ENCODE assay signal across 8 mouse cellular contexts in the genomic region with DNA sequence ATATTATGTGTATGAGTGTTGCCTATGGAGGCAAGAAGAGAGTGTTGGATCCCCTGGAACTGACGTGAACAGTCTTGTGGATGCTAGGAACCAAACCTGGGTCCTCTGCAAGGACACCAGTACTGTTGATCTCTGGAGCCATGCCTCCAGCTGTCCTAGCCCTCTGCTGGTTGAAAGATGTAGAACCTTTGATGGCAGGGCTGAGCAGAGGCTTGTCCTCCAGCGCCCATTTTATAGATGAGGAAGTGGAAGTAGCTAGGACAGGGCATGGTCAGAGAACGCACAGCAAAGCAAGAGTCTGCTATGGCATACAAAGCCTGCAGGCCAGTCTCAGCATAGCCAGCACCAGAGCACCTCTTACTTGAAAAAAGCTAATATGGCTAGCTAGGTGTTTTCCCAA. TPM values are rescaled to one million over a fixed set of nuclear protein-coding genes. Genes with fewer than 3 reads are reported as not detected.
A peak's percentile ranks its signal among the peaks of the same experiment; 100 is the strongest.
DNase-seq lines count a peak whose midpoint lies in the region; ATAC-seq and TF ChIP-seq lines count a peak whose summit lies in the region.

No protein-coding gene starts in this region.

- peak overlapping the region; percentile 97 for H3K27ac ChIP-seq in gastrocnemius, adult 2 months
- H3K27ac ChIP-seq in embryonic facial prominence, embryonic 11.5 days (replicated peaks; ENCODE audit: low read depth, low read length), result no peak overlapping the region

- no peak overlapping the region for H3K9ac ChIP-seq in embryonic facial prominence, embryonic 11.5 days (replicated peaks; ENCODE audit: low read length)

- H3K4me1 ChIP-seq in embryonic facial prominence, embryonic 11.5 days (ENCODE audit: control insufficient read depth, insufficient read depth, low read length), result no peaks in the 10 kb centered on the region

- no peaks in the 10 kb centered on the region for H3K9me3 ChIP-seq in embryonic facial prominence, embryonic 11.5 days (replicated peaks; ENCODE audit: control insufficient read depth, low read length)

- no peak overlapping the region for H3K4me2 ChIP-seq in embryonic facial prominence, embryonic 11.5 days (ENCODE audit: low read depth, low read length)

- H3K36me3 ChIP-seq in embryonic facial prominence, embryonic 11.5 days (replicated peaks; ENCODE audit: control insufficient read depth, insufficient read depth, low read depth, low read length), result no peaks in the 10 kb centered on the region

- intact Hi-C loops in gastrocnemius, adult 2 months (cut with DNase I), result no loop called here

- ATAC-seq in embryonic facial prominence, embryonic 11.5 days (replicated peaks; ENCODE audit: insufficient number of reproducible peaks, low FRiP score, low TSS enrichment, low read depth), result no peak

- H3K4me3 ChIP-seq in gastrocnemius, adult 2 months, result no peak overlapping the region
- H3K4me3 ChIP-seq in embryonic facial prominence, embryonic 11.5 days (ENCODE audit: low read depth, low read length), result no peak overlapping the region

- WGBS in embryonic facial prominence, embryonic 11.5 days, result 73% methylated on average over 3 of the region's 3 CpGs

- DNase-seq in gastrocnemius, adult 2 months, result no peak
- DNase-seq in gastrocnemius, postnatal 10 days, result no peak
- peak; percentile 43 to 72 for DNase-seq in CD8-positive naive resting alpha-beta T cell, adult 2 months (ENCODE audit: low read depth in 2 of 2, low spot score in 2 of 2)
- DNase-seq in embryonic facial prominence, embryonic 11.5 days (ENCODE audit: low spot score), result peak; percentile 10
- DNase-seq in lung, postnatal 36 days, result peak; percentile 72
- no peak for DNase-seq in right cerebral cortex, postnatal 14 days
- DNase-seq in adrenal gland, postnatal 4 days (ENCODE audit: low spot score in 2 of 2), result no peak
- no peak for DNase-seq in gastrocnemius, postnatal 4 days (ENCODE audit: low spot score in 2 of 2)

- no peaks in the 10 kb centered on the region for H3K27me3 ChIP-seq in embryonic facial prominence, embryonic 11.5 days (ENCODE audit: control insufficient read depth, insufficient read depth, low read length)

- peak; percentile 52 for TF ChIP-seq CTCF in gastrocnemius, adult 2 months (IDR thresholded peaks at IDR 0.05)

RNA-seq across cellular contexts. Expression of a gene that starts 33.9 kb away (rescaled TPM):
- total RNA-seq in gastrocnemius, adult 2 months (2021), result 100 to 1,000 TPM; 103 to 115 TPM
- 10 to 100 TPM; 30.0 to 36.1 TPM for total RNA-seq in gastrocnemius, postnatal 10 days (2021)
- 8.3 and 9.0 TPM in 2 replicates for polyA plus RNA-seq in embryonic facial prominence, embryonic 11.5 days (2014; fragmentation: Nextera tagmentation; extraction: Ambion mirVana)
- total RNA-seq in adrenal gland, postnatal 4 days (2021), result 10 to 100 TPM; 33.1 to 36.7 TPM
- 10 to 100 TPM; 16.6 to 17.0 TPM for total RNA-seq in gastrocnemius, postnatal 4 days (2021)

RNA-seq across cellular contexts. Expression of a gene that starts 35.9 kb away (rescaled TPM):
- under 1 TPM; 0.38 to 0.45 TPM for total RNA-seq in gastrocnemius, adult 2 months (2021)
- 1 to 10 TPM; 1.8 to 2.0 TPM for total RNA-seq in gastrocnemius, postnatal 10 days (2021)
- 9.1 and 10.7 TPM in 2 replicates for polyA plus RNA-seq in embryonic facial prominence, embryonic 11.5 days (2014; fragmentation: Nextera tagmentation; extraction: Ambion mirVana)
- total RNA-seq in adrenal gland, postnatal 4 days (2021), result 1 to 10 TPM; 4.9 to 5.4 TPM
- 1 to 10 TPM; 3.6 to 3.8 TPM for total RNA-seq in gastrocnemius, postnatal 4 days (2021)

RNA-seq across cellular contexts. Expression of a gene that starts 36.1 kb away (rescaled TPM):
- total RNA-seq in gastrocnemius, adult 2 months (2021), result 10 to 100 TPM; 35.0 to 46.0 TPM
- total RNA-seq in gastrocnemius, postnatal 10 days (2021), result 10 to 100 TPM; 60.3 to 72.5 TPM
- polyA plus RNA-seq in embryonic facial prominence, embryonic 11.5 days (2014; fragmentation: Nextera tagmentation; extraction: Ambion mirVana), result 194 and 196 TPM in 2 replicates
- total RNA-seq in adrenal gland, postnatal 4 days (2021), result 100 to 1,000 TPM; 127 to 134 TPM
- 10 to 100 TPM; 74.3 to 85.5 TPM for total RNA-seq in gastrocnemius, postnatal 4 days (2021)

RNA-seq across cellular contexts. Expression of a gene that starts 53.6 kb away (rescaled TPM):
- total RNA-seq in gastrocnemius, adult 2 months (2021), result 10 to 100 TPM; 22.1 to 28.5 TPM
- total RNA-seq in gastrocnemius, postnatal 10 days (2021), result 10 to 100 TPM; 23.1 to 24.4 TPM
- 78.0 and 81.9 TPM in 2 replicates for polyA plus RNA-seq in embryonic facial prominence, embryonic 11.5 days (2014; fragmentation: Nextera tagmentation; extraction: Ambion mirVana)
- 10 to 100 TPM; 34.9 to 41.1 TPM for total RNA-seq in adrenal gland, postnatal 4 days (2021)
- total RNA-seq in gastrocnemius, postnatal 4 days (2021), result 10 to 100 TPM; 22.2 to 22.8 TPM

RNA-seq across cellular contexts. Expression of a gene that starts 53.8 kb away (rescaled TPM):
- 1 to 10 TPM; 1.8 to 2.0 TPM for total RNA-seq in gastrocnemius, adult 2 months (2021)
- total RNA-seq in gastrocnemius, postnatal 10 days (2021), result 1 to 10 TPM; 2.8 to 6.3 TPM
- 3.3 and 3.5 TPM in 2 replicates for polyA plus RNA-seq in embryonic facial prominence, embryonic 11.5 days (2014; fragmentation: Nextera tagmentation; extraction: Ambion mirVana)
- total RNA-seq in adrenal gland, postnatal 4 days (2021), result 10 to 100 TPM; 23.4 to 24.3 TPM
- total RNA-seq in gastrocnemius, postnatal 4 days (2021), result 1 to 10 TPM; 7.6 to 10.0 TPM

Comparison
In these comparisons a context has a peak if more than half of its experiments do, and no peak if none do; other contexts are left out.
1. DNase-seq: peak in CD8-positive naive resting alpha-beta T cell, adult 2 months (2 of 2), embryonic facial prominence, embryonic 11.5 days (single experiment) and lung, postnatal 36 days (single experiment); none in gastrocnemius, adult 2 months (single experiment), gastrocnemius, postnatal 10 days (single experiment), right cerebral cortex, postnatal 14 days (single experiment), adrenal gland, postnatal 4 days (0 of 2) and gastrocnemius, postnatal 4 days (0 of 2).